Comparison of ENCODE assay signal across 15 mouse cellular contexts in the genomic region with DNA sequence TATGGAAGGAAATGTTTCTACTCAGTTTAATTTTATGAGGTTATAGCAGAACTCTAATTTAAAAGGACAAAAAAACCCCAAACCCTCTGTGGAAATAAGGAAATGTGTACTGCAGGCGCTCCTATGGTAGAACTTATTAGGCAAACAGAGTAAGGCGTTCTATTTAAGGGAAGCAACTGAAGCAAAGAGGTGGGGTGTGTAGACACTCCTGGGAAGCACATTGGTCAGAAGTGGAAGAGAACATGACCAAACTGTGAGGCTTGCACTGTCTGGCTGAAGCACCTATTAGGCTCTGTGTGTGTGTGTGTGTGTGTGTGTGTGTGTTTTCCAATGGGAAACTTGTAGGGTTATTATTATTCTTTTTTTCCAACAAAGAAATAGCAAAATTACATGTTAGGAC. TPM values are rescaled to one million over a fixed set of nuclear protein-coding genes. Genes with fewer than 3 reads are reported as not detected.
A peak's percentile ranks its signal among the peaks of the same experiment; 100 is the strongest.
DNase-seq lines count a peak whose midpoint lies in the region; ATAC-seq and TF ChIP-seq lines count a peak whose summit lies in the region.
"Had no signal": no experiment of that assay in that cellular context is flagged by ENCODE, and none has a peak within 500 bp of the region (broad histone marks: within the 10 kb centered on the region; RNA-seq: fewer than 3 reads in every experiment).

No protein-coding gene starts in this region.

- H3K9me3 ChIP-seq in forebrain, embryonic 12.5 days, result no peaks in the 10 kb centered on the region
- no peaks in the 10 kb centered on the region for H3K9me3 ChIP-seq in forebrain, embryonic 11.5 days (ENCODE audit: control insufficient read depth, low read length)
- H3K9me3 ChIP-seq in lung, embryonic 14.5 days (ENCODE audit: low read depth, low read length), result no peaks in the 10 kb centered on the region
- no peaks in the 10 kb centered on the region for H3K9me3 ChIP-seq in limb, embryonic 13.5 days
- H3K9me3 ChIP-seq in neural tube, embryonic 15.5 days (replicated peaks), result no peaks in the 10 kb centered on the region
- H3K9me3 ChIP-seq: heart, embryonic 12.5 days had no signal

- peaks cover 29% of the 10 kb centered on the region for H3K4me1 ChIP-seq in forebrain, embryonic 12.5 days
- peaks cover 8% of the 10 kb centered on the region; the same call in 1 of the 2 replicates for H3K4me1 ChIP-seq in forebrain, embryonic 11.5 days (replicated peaks; ENCODE audit: control insufficient read depth, insufficient read depth, low read length)
- peaks cover 10% of the 10 kb centered on the region; the same call in 1 of the 2 replicates for H3K4me1 ChIP-seq in lung, embryonic 14.5 days (ENCODE audit: insufficient read depth)
- H3K4me1 ChIP-seq in limb, embryonic 13.5 days, result peaks cover 37% of the 10 kb centered on the region
- H3K4me1 ChIP-seq in neural tube, embryonic 15.5 days, result peaks cover 21% of the 10 kb centered on the region

- H3K4me3 ChIP-seq in forebrain, embryonic 12.5 days (replicated peaks), result no peak overlapping the region
- no peak overlapping the region for H3K4me3 ChIP-seq in forebrain, embryonic 11.5 days (ENCODE audit: low read depth, low read length)
- no peak overlapping the region for H3K4me3 ChIP-seq in lung, embryonic 14.5 days (ENCODE audit: low read depth, low read length)
- peak overlapping the region; percentile 82 for H3K4me3 ChIP-seq in limb, embryonic 13.5 days
- H3K4me3 ChIP-seq in neural tube, embryonic 15.5 days (replicated peaks), result no peak overlapping the region
- H3K4me3 ChIP-seq: heart, embryonic 12.5 days had no signal

- no peaks in the 10 kb centered on the region for H3K27me3 ChIP-seq in forebrain, embryonic 12.5 days
- H3K27me3 ChIP-seq in forebrain, embryonic 11.5 days (ENCODE audit: control insufficient read depth, insufficient read depth, low read length), result no peaks in the 10 kb centered on the region
- 0 out of 2 replicates have a peak, but pooled peaks cover 4% of the 10 kb centered on the region for H3K27me3 ChIP-seq in lung, embryonic 14.5 days (ENCODE audit: insufficient read depth, low read length)
- no peaks in the 10 kb centered on the region for H3K27me3 ChIP-seq in limb, embryonic 13.5 days
- no peaks in the 10 kb centered on the region for H3K27me3 ChIP-seq in neural tube, embryonic 15.5 days (replicated peaks)
- H3K27me3 ChIP-seq: heart, embryonic 12.5 days had no signal

- 0 out of 2 replicates have a peak overlapping the region, but pooled peaks have one; percentile 12 for H3K9ac ChIP-seq in forebrain, embryonic 12.5 days
- no peak overlapping the region for H3K9ac ChIP-seq in forebrain, embryonic 11.5 days (ENCODE audit: low read length)
- H3K9ac ChIP-seq in lung, embryonic 14.5 days, result no peak overlapping the region
- H3K9ac ChIP-seq in limb, embryonic 13.5 days, result peak overlapping the region; percentile 58
- H3K9ac ChIP-seq in neural tube, embryonic 15.5 days (replicated peaks), result no peak overlapping the region
- H3K9ac ChIP-seq: heart, embryonic 12.5 days had no signal

- DNase-seq in forebrain, embryonic 11.5 days (ENCODE audit: low spot score), result no peak
- no peak for DNase-seq in lung, embryonic 14.5 days
- no peak for DNase-seq in lung, postnatal 36 days
- DNase-seq in gastrocnemius, postnatal 10 days, result no peak
- DNase-seq: adrenal gland, postnatal 14 days; cerebellum, postnatal 36 days had no signal

- no peak overlapping the region for H3K27ac ChIP-seq in forebrain, embryonic 12.5 days
- H3K27ac ChIP-seq in forebrain, embryonic 11.5 days (ENCODE audit: low read depth, low read length), result no peak overlapping the region
- no peak overlapping the region for H3K27ac ChIP-seq in lung, embryonic 14.5 days (ENCODE audit: low read depth)
- peak overlapping the region; percentile 44 for H3K27ac ChIP-seq in limb, embryonic 13.5 days
- no peak overlapping the region for H3K27ac ChIP-seq in neural tube, embryonic 15.5 days (replicated peaks)
- H3K27ac ChIP-seq: hindbrain, embryonic 10.5 days; macrophage had no signal

- WGBS in forebrain, embryonic 12.5 days, result 92% methylated on average over 2 of the region's 2 CpGs
- WGBS in forebrain, embryonic 11.5 days, result 85% methylated on average over 2 of the region's 2 CpGs
- 71% methylated on average over 2 of the region's 2 CpGs for WGBS in lung, embryonic 14.5 days
- 34% methylated on average over 2 of the region's 2 CpGs for WGBS in limb, embryonic 13.5 days
- 81% methylated on average over 2 of the region's 2 CpGs for WGBS in neural tube, embryonic 15.5 days

- no peak for ATAC-seq in forebrain, embryonic 12.5 days (ENCODE audit: low FRiP score)
- ATAC-seq in forebrain, embryonic 11.5 days (replicated peaks; ENCODE audit: low FRiP score), result no peak
- no peak for ATAC-seq in lung, embryonic 14.5 days (ENCODE audit: insufficient read depth)
- no peak for ATAC-seq in limb, embryonic 13.5 days (ENCODE audit: low FRiP score, low read depth)
- ATAC-seq in neural tube, embryonic 15.5 days (ENCODE audit: low FRiP score), result no peak
- no peak for ATAC-seq in megakaryocyte progenitor cell, adult 5-6 weeks (replicated peaks; ENCODE audit: poor library complexity)

- H3K4me2 ChIP-seq in forebrain, embryonic 12.5 days, result peak overlapping the region; percentile 66; the same call in 1 of the 2 replicates
- H3K4me2 ChIP-seq in forebrain, embryonic 11.5 days (ENCODE audit: low read depth, low read length, severe bottlenecking), result no peak overlapping the region
- H3K4me2 ChIP-seq in lung, embryonic 14.5 days, result peak overlapping the region; percentile 77
- H3K4me2 ChIP-seq in limb, embryonic 13.5 days (replicated peaks), result peak overlapping the region; percentile 70
- peak overlapping the region; percentile 69; the same call in 1 of the 2 replicates for H3K4me2 ChIP-seq in neural tube, embryonic 15.5 days
- H3K4me2 ChIP-seq: heart, embryonic 12.5 days had no signal

- TF ChIP-seq CTCF in lung, embryonic 14.5 days (IDR thresholded peaks at IDR 0.05; ENCODE audit: low read depth), result no peak

- peaks cover 4% of the 10 kb centered on the region; the same call in 1 of the 2 replicates for H3K36me3 ChIP-seq in forebrain, embryonic 12.5 days (replicated peaks)
- H3K36me3 ChIP-seq in forebrain, embryonic 11.5 days (ENCODE audit: control insufficient read depth, insufficient read depth, low read length), result no peaks in the 10 kb centered on the region; the same call in 1 of the 2 replicates
- H3K36me3 ChIP-seq in lung, embryonic 14.5 days (ENCODE audit: insufficient read depth), result no peaks in the 10 kb centered on the region
- peaks cover 6% of the 10 kb centered on the region; the same call in 1 of the 2 replicates for H3K36me3 ChIP-seq in limb, embryonic 13.5 days
- no peaks in the 10 kb centered on the region for H3K36me3 ChIP-seq in neural tube, embryonic 15.5 days
- H3K36me3 ChIP-seq: heart, embryonic 12.5 days had no signal

RNA-seq across cellular contexts. Expression of a gene that starts 2.8 kb away (rescaled TPM):
- polyA plus RNA-seq in forebrain, embryonic 12.5 days (2016; fragmentation: Nextera tagmentation; extraction: Ambion mirVana), result 103 and 110 TPM in 2 replicates
- 120 TPM in 2 replicates for polyA plus RNA-seq in forebrain, embryonic 11.5 days (2014; fragmentation: Nextera tagmentation; extraction: Ambion mirVana)
- polyA plus RNA-seq in lung, embryonic 14.5 days (2014; fragmentation: Nextera tagmentation; extraction: Ambion mirVana), result 55.1 and 59.7 TPM in 2 replicates
- polyA plus RNA-seq in limb, embryonic 13.5 days (2015; fragmentation: Nextera tagmentation; extraction: Ambion mirVana), result 96.7 and 103 TPM in 2 replicates
- polyA plus RNA-seq in neural tube, embryonic 15.5 days (2015; fragmentation: Nextera tagmentation; extraction: Ambion mirVana), result 17.5 and 23.6 TPM in 2 replicates
- 10 to 100 TPM; 14.2 to 15.3 TPM for total RNA-seq in gastrocnemius, postnatal 10 days (2021)
- total RNA-seq in megakaryocyte progenitor cell, adult 5-6 weeks (2015), result 7.2 and 11.1 TPM in 2 replicates
- 11.7 and 16.3 TPM in 2 replicates for total RNA-seq in megakaryocyte progenitor cell, adult 5-6 weeks (2017)

RNA-seq across cellular contexts. Expression of a gene that starts 20.1 kb away (rescaled TPM):
- polyA plus RNA-seq in forebrain, embryonic 12.5 days (2016; fragmentation: Nextera tagmentation; extraction: Ambion mirVana), result 0.04 TPM in 1 of 2 replicates, not detected in the other
- not detected in 2 replicates for polyA plus RNA-seq in forebrain, embryonic 11.5 days (2014; fragmentation: Nextera tagmentation; extraction: Ambion mirVana)
- 0.05 and 0.11 TPM in 2 replicates for polyA plus RNA-seq in lung, embryonic 14.5 days (2014; fragmentation: Nextera tagmentation; extraction: Ambion mirVana)
- polyA plus RNA-seq in limb, embryonic 13.5 days (2015; fragmentation: Nextera tagmentation; extraction: Ambion mirVana), result 1.8 TPM in 2 replicates
- polyA plus RNA-seq in neural tube, embryonic 15.5 days (2015; fragmentation: Nextera tagmentation; extraction: Ambion mirVana), result 0.10 TPM in 1 of 2 replicates, not detected in the other
- under 1 TPM; 0.27 to 0.31 TPM for total RNA-seq in gastrocnemius, postnatal 10 days (2021)
- 0.10 TPM in 1 of 2 replicates, not detected in the other for total RNA-seq in megakaryocyte progenitor cell, adult 5-6 weeks (2015)
- total RNA-seq in megakaryocyte progenitor cell, adult 5-6 weeks (2017), result 0.14 TPM in 1 of 2 replicates, not detected in the other
- total RNA-seq: adrenal gland, postnatal 14 days; layer of hippocampus, adult 18-20 months had no signal
- polyA plus RNA-seq: heart, embryonic 12.5 days; kidney, embryonic 14.5 days; macrophage had no signal

Comparison
In these comparisons a context has a peak if more than half of its experiments do, and no peak if none do; other contexts are left out.
1. H3K9ac ChIP-seq: peak in forebrain, embryonic 12.5 days (single experiment) and limb, embryonic 13.5 days (single experiment); none in forebrain, embryonic 11.5 days (single experiment), lung, embryonic 14.5 days (single experiment) and neural tube, embryonic 15.5 days (single experiment).